Mouse (Mus musculus): ENCODE data around the gene Sik2. TPM values are rescaled to one million over a fixed set of nuclear protein-coding genes. Genes with fewer than 3 reads are reported as not detected.

The Sik2 gene
- total RNA-seq, 2 experiments from 2014 or later: 12.3 to 27.3 TPM

GRCm38 (mm10) chr9:50847606-50848368 is 161.1 kb downstream of the Sik2 start:
- no peak for ATAC-seq (replicated peaks; ENCODE audit: poor library complexity)

GRCm38 (mm10) chr9:50847133-50847532 is 161.7 kb downstream of the Sik2 start:
- no peak for ATAC-seq (replicated peaks; ENCODE audit: poor library complexity)

GRCm38 (mm10) chr9:50845547-50845946 is 163.3 kb downstream of the Sik2 start:
- no peak for ATAC-seq (replicated peaks; ENCODE audit: poor library complexity)

GRCm38 (mm10) chr9:50845081-50845480 is 163.8 kb downstream of the Sik2 start, which contains the start of gene Ppp2r1b:
Gene Ppp2r1b, plus strand, starts transcription at chr9:50845301.
- ATAC-seq (replicated peaks; ENCODE audit: poor library complexity): no peak

Other genes with a start within 250 kb of the Sik2 start
- gene Fdxacb1, start 240.8 kb downstream of the Sik2 start, total RNA-seq (2015): 6.9 and 7.8 TPM in 2 replicates
- gene Fdxacb1, start 240.8 kb downstream of the Sik2 start, total RNA-seq (2017): 6.0 and 7.0 TPM in 2 replicates
- 23.2 and 30.8 TPM in 2 replicates for gene Alg9, start 234.1 kb downstream of the Sik2 start, total RNA-seq (2015)
- gene Alg9, start 234.1 kb downstream of the Sik2 start, total RNA-seq (2017): 21.4 and 24.7 TPM in 2 replicates
- 19.5 and 19.7 TPM in 2 replicates for gene 1110032A03Rik, start 233.6 kb downstream of the Sik2 start, total RNA-seq (2015)
- 13.3 and 16.4 TPM in 2 replicates for gene 1110032A03Rik, start 233.6 kb downstream of the Sik2 start, total RNA-seq (2017)
- gene Ppp2r1b, start 163.8 kb downstream of the Sik2 start, total RNA-seq (2015): 39.5 and 40.0 TPM in 2 replicates
- gene Ppp2r1b, start 163.8 kb downstream of the Sik2 start, total RNA-seq (2017): 47.9 and 55.2 TPM in 2 replicates
- gene Btg4, start 51.8 kb upstream of the Sik2 start, total RNA-seq (2015): 0.10 TPM in 1 of 2 replicates, not detected in the other
- not detected in 2 replicates for gene Btg4, start 51.8 kb upstream of the Sik2 start, total RNA-seq (2017)
- 7.5 and 9.9 TPM in 2 replicates for gene Layn, start 68.0 kb upstream of the Sik2 start, total RNA-seq (2015)
- 38.0 and 41.9 TPM in 2 replicates for gene Layn, start 68.0 kb upstream of the Sik2 start, total RNA-seq (2017)
- not detected in 2 replicates for gene 4833427G06Rik, start 93.0 kb upstream of the Sik2 start, total RNA-seq (2015)
- not detected in 2 replicates for gene 4833427G06Rik, start 93.0 kb upstream of the Sik2 start, total RNA-seq (2017)
- gene Gm32742, start 156.4 kb upstream of the Sik2 start, total RNA-seq (2015): 0.10 and 0.22 TPM in 2 replicates
- 0.14 TPM in 1 of 2 replicates, not detected in the other for gene Gm32742, start 156.4 kb upstream of the Sik2 start, total RNA-seq (2017)
- 0.39 TPM in 1 of 2 replicates, not detected in the other for gene Pou2af1, start 204.6 kb upstream of the Sik2 start, total RNA-seq (2015)
- gene Pou2af1, start 204.6 kb upstream of the Sik2 start, total RNA-seq (2017): not detected in 2 replicates

Measured in megakaryocyte progenitor cell, adult 5-6 weeks (primary cell).